Mouse (Mus musculus): Measurements from ENCODE around the gene Kmt5c.
A peak's percentile ranks its signal among the peaks of the same experiment; 100 is the strongest.
"Not testable (repeated sequence)": the region's sequence is repeated elsewhere in the genome, so short reads cannot be mapped to it uniquely, and the experiment has no call there.

Gene Kmt5c

GRCm38 (mm10) chr7:4792278-4793212, 52.6 kb downstream of the Kmt5c start, which contains the start of gene Rpl28:
Rpl28 (plus strand) TSS chr7:4792874.
- DNase-seq = peak; percentile 90

- not testable (repeated sequence) for DNase-seq
Measured at GRCm38 (mm10) chr7:4793248-4793647, 53.3 kb downstream of the Kmt5c start.

- no peak for DNase-seq
Measured at GRCm38 (mm10) chr7:4793674-4794073, 53.8 kb downstream of the Kmt5c start.

- DNase-seq = no peak
Measured at GRCm38 (mm10) chr7:4794631-4795168, 54.8 kb downstream of the Kmt5c start.

GRCm38 (mm10) chr7:4795767-4796433, 56.0 kb downstream of the Kmt5c start:
- DNase-seq = no peak
